Mouse (Mus musculus): ENCODE measurements around the gene B4gat1. TPM values are rescaled to one million over a fixed set of nuclear protein-coding genes. Genes with fewer than 3 reads are reported as not detected.

B4gat1 gene
- polyA plus RNA-seq, 1 experiment from 2014 or later = 65.1 TPM

DNA sequence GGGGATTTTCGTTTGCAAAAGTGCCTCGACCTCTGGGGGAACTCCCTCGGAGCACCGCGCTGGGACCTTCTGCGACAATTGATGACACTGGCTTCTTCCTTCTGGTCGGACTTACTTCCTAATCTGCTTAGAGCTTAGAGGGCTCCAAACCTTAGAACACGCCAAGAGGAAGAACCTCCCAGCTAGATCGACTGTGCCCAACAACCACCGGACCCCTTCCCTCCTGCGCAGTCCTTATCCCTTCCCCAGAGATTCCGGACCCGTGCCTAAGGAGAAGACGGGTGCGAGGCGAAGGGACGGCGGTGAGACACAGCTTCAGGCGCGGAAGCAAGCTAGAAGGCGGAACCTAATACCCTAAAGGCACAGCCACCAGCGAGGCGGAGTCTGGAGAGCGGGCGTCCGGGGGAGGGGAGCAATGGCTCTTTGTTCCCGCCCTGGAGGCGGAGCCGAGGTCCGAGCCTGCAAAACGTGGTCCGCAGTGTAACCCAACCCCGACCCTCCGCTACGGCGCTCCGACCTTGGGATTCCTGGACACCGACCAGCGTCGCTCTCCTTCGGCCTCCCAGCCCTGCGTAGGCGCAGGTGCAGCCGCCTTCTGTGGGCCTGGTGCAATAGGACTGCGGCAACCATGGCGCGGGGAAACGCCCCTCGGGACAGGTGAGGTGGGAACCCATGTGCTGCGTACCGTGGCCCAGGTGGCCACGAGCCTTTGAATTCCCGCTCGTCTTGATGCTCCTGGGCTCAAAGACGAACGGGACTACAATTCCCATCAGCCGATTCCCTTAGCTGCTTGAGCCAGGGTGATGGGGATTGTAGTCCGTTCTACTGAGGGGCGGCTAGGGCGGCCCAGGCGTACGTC lies 14.8 kb upstream of the B4gat1 start, which contains the start of gene Slc29a2:
Gene Slc29a2, plus strand, starts transcription at position 240 of the 859 bp plus-strand sequence.
- peak within 1 kb of the TSS; percentile 85 for H3K27ac ChIP-seq (ENCODE audit: low read length)
- H3K36me3 ChIP-seq (ENCODE audit: insufficient read depth, low read length) = peaks cover 8% of the 10 kb centered on the region; the same call in 1 of the 2 replicates
- H3K9me3 ChIP-seq (ENCODE audit: low read length) = no peaks in the 10 kb centered on the region
- H3K4me2 ChIP-seq (replicated peaks; ENCODE audit: low read depth, low read length) = peak within 1 kb of the TSS; percentile 97
- H3K4me3 ChIP-seq (ENCODE audit: low read length) = peak within 1 kb of the TSS; percentile 86
- under 1% methylated on average over 62 of the region's 62 CpGs for WGBS
- H3K4me1 ChIP-seq (ENCODE audit: insufficient read depth, low read length) = peaks cover 7% of the 10 kb centered on the region; the same call in 1 of the 2 replicates
- H3K27me3 ChIP-seq (ENCODE audit: insufficient read depth, low read length) = no peaks in the 10 kb centered on the region
- ATAC-seq (ENCODE audit: low FRiP score, low TSS enrichment) = peak; percentile 97
- H3K9ac ChIP-seq (replicated peaks; ENCODE audit: low read length) = peak within 1 kb of the TSS; percentile 82

DNA sequence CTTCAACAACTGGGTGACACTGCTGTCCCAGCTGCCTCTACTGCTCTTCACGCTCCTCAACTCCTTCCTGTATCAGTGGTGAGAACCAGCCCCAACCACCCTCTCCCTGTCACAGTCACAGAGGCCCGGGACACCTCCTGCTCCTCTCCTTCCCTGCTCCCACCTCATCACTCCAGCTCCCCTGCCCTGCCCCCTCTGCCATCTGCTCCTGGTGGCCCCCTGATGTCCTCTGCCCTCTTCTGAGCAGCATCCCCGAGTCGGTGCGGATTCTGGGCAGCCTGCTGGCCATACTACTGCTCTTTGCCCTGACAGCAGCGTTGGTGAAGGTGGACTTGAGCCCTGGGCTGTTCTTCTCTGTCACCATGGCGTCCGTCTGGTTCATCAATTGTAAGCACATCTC lies 12.5 kb upstream of the B4gat1 start:
- no peaks in the 10 kb centered on the region for H3K9me3 ChIP-seq (ENCODE audit: low read length)
- H3K4me3 ChIP-seq (ENCODE audit: low read length) = no peak overlapping the region
- H3K4me2 ChIP-seq (replicated peaks; ENCODE audit: low read depth, low read length) = no peak overlapping the region
- H3K27me3 ChIP-seq (ENCODE audit: insufficient read depth, low read length) = no peaks in the 10 kb centered on the region
- peaks cover 22% of the 10 kb centered on the region; the same call in 1 of the 2 replicates for H3K36me3 ChIP-seq (ENCODE audit: insufficient read depth, low read length)
- H3K4me1 ChIP-seq (ENCODE audit: insufficient read depth, low read length) = peaks cover 7% of the 10 kb centered on the region; the same call in 1 of the 2 replicates
- no peak overlapping the region for H3K9ac ChIP-seq (replicated peaks; ENCODE audit: low read length)
- ATAC-seq (ENCODE audit: low FRiP score, low TSS enrichment) = no peak
- H3K27ac ChIP-seq (ENCODE audit: low read length) = no peak overlapping the region
- WGBS = 82% methylated on average over 8 of the region's 8 CpGs

DNA sequence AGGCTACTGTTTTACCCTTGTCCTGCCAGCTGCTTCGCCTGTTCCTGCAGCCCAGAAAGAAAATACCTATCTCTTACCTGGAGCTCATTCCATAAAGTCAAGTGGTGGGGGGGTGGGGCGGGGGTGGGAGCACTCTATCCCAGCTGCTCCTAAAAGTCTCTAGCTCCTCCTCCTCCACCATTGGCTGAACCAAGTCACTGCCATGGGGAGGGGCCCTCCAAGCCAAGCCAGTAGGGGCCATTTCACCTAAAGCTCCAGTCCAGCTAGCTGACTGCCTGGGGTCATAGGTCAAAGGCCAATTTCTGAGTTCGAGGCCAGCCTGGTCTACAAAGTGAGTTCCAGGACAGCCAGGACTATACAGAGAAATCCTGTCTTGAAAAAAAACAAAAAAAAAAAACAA lies 5.9 kb upstream of the B4gat1 start:
- 83% methylated on average over 3 of the region's 3 CpGs for WGBS
- H3K36me3 ChIP-seq (ENCODE audit: insufficient read depth, low read length) = peaks cover 21% of the 10 kb centered on the region; the same call in 1 of the 2 replicates
- ATAC-seq (ENCODE audit: low FRiP score, low TSS enrichment) = no peak

DNA sequence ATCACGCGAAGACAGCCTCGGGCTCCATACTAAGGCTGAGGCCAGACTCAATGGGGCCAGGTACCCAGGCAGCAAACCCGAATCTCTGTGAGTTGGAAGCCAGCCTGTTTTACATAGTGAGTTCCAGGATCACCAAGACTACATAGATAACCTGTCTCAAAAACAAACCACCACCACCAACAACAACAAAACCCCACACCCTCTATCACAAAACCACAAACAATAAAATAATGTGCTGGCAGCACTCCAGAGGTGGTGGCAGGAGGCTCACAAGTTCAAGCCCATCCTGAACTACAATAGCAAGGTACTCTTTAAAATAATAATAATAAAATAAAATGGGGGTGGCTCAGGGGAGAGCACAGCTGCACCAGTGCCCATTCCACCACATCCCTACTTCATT lies 2.0 kb upstream of the B4gat1 start:
- 82% methylated on average over 4 of the region's 4 CpGs for WGBS
- Histone ChIP-seq H3K36me3 (ENCODE audit: insufficient read depth, low read length) (0 out of 2 replicates have a peak, but pooled peaks cover 1% of the 10 kb centered on the region), H3K4me3 (ENCODE audit: low read length) (no peak overlapping the region), H3K4me2 (replicated peaks; ENCODE audit: low read depth, low read length) (no peak overlapping the region), H3K9me3 (ENCODE audit: low read length) (no peaks in the 10 kb centered on the region), H3K27me3 (ENCODE audit: insufficient read depth, low read length) (no peaks in the 10 kb centered on the region), H3K27ac (ENCODE audit: low read length) (no peak overlapping the region), H3K9ac (replicated peaks; ENCODE audit: low read length) (no peak overlapping the region), H3K4me1 (ENCODE audit: insufficient read depth, low read length) (peaks cover 17% of the 10 kb centered on the region)
- no peak for ATAC-seq (ENCODE audit: low FRiP score, low TSS enrichment)

More for the DNA sequence above, 5.9 kb upstream of the B4gat1 start:
- Histone ChIP-seq H3K9me3 (ENCODE audit: low read length) (no peaks in the 10 kb centered on the region), H3K4me3 (ENCODE audit: low read length) (no peak overlapping the region), H3K27me3 (ENCODE audit: insufficient read depth, low read length) (no peaks in the 10 kb centered on the region), H3K4me2 (replicated peaks; ENCODE audit: low read depth, low read length) (no peak overlapping the region), H3K4me1 (ENCODE audit: insufficient read depth, low read length) (no peaks in the 10 kb centered on the region), H3K27ac (ENCODE audit: low read length) (no peak overlapping the region), H3K9ac (replicated peaks; ENCODE audit: low read length) (no peak overlapping the region)

DNA sequence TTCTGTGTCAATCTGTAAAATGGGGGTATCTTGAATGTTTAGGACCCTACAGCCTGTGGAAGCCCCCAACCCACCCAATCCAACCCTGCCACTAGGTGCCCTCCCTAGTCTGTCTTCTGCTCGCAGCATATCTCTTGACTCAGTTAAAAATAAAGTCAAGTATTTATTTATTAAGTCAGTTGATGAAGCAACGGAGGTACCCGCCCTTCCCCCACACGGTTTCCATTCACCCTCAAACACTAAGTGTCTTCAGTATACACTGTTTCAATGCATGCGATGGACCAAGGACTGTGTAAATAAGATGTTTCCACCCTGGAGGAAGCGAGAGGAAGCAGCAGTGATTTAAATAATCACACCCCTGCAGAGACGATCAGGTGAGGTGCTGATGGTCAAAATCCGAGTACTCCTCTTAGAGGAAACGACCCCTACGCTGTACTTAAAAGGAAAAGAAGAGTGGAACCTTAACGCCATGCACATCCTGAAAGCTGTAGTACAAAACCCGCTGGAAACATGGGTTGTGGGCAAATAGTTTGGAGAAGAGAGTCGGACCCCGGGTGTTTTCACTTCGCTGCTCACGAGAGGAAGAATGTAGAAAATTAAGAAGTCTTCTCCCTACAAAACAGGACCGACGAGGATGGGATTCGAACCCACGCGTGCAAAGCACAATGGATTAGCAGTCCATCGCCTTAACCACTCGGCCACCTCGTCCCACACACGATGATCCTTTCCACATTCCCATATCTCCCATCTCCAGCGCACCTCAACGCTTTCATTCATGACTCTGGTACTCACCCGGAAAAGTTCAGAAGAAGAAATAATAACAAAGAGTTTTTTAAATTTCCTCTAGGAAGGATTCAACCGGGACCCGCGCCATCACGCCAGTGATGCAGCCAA lies 701 bp upstream of the B4gat1 start:
- peak overlapping the region; percentile 79 for H3K27ac ChIP-seq (ENCODE audit: low read length)

DNA sequence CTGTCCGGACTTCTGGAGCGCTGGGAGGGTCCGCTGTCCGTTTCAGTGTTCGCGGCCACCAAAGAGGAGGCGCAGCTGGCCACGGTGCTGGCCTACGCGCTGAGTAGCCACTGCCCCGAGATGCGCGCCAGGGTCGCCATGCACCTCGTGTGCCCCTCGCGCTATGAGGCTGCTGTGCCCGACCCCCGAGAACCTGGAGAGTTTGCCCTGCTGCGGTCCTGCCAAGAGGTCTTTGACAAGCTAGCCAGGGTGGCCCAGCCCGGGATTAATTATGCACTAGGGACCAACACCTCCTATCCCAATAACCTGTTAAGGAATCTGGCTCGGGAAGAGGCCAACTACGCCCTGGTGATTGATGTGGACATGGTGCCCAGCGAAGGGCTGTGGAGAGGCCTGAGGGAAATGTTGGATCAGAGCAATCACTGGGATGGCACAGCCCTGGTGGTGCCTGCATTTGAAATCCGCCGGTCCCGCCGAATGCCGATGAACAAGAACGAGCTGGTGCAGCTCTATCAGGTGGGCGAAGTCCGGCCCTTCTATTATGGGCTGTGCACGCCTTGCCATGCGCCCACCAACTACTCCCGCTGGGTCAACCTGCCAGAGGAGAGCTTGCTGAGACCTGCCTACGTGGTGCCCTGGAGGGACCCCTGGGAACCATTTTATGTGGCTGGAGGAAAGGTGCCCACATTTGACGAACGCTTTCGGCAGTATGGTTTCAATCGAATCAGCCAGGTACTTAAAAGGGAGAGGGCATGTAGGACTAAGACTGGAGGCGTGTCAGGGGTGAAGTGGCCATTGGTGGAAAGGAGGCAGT lies 882 bp downstream of the B4gat1 start:
- H3K9me3 ChIP-seq (ENCODE audit: low read length) = no peaks in the 10 kb centered on the region
- no peaks in the 10 kb centered on the region for H3K27me3 ChIP-seq (ENCODE audit: insufficient read depth, low read length)
- peak overlapping the region; percentile 95 for H3K9ac ChIP-seq (replicated peaks; ENCODE audit: low read length)
- H3K4me3 ChIP-seq (ENCODE audit: low read length) = peak overlapping the region; percentile 89
- H3K4me1 ChIP-seq (ENCODE audit: insufficient read depth, low read length) = peaks cover 23% of the 10 kb centered on the region
- WGBS = 11% methylated on average over 41 of the region's 41 CpGs
- peaks cover 4% of the 10 kb centered on the region; the same call in 1 of the 2 replicates for H3K36me3 ChIP-seq (ENCODE audit: insufficient read depth, low read length)
- peak overlapping the region; percentile 79; the same call in 1 of the 2 replicates for H3K27ac ChIP-seq (ENCODE audit: low read length)
- peak overlapping the region; percentile 86 for H3K4me2 ChIP-seq (replicated peaks; ENCODE audit: low read depth, low read length)
- ATAC-seq (ENCODE audit: low FRiP score, low TSS enrichment) = peak; percentile 18

More for the DNA sequence above, 701 bp upstream of the B4gat1 start:
- peak overlapping the region; percentile 89 for H3K4me3 ChIP-seq (ENCODE audit: low read length)
- peak overlapping the region; percentile 86 for H3K4me2 ChIP-seq (replicated peaks; ENCODE audit: low read depth, low read length)
- peaks cover 23% of the 10 kb centered on the region for H3K4me1 ChIP-seq (ENCODE audit: insufficient read depth, low read length)
- WGBS = 4% methylated on average over 32 of the region's 32 CpGs
- no peaks in the 10 kb centered on the region for H3K36me3 ChIP-seq (ENCODE audit: insufficient read depth, low read length)
- H3K9me3 ChIP-seq (ENCODE audit: low read length) = no peaks in the 10 kb centered on the region
- peak overlapping the region; percentile 95 for H3K9ac ChIP-seq (replicated peaks; ENCODE audit: low read length)
- no peaks in the 10 kb centered on the region for H3K27me3 ChIP-seq (ENCODE audit: insufficient read depth, low read length)
- ATAC-seq (ENCODE audit: low FRiP score, low TSS enrichment) = peak; percentile 25

DNA sequence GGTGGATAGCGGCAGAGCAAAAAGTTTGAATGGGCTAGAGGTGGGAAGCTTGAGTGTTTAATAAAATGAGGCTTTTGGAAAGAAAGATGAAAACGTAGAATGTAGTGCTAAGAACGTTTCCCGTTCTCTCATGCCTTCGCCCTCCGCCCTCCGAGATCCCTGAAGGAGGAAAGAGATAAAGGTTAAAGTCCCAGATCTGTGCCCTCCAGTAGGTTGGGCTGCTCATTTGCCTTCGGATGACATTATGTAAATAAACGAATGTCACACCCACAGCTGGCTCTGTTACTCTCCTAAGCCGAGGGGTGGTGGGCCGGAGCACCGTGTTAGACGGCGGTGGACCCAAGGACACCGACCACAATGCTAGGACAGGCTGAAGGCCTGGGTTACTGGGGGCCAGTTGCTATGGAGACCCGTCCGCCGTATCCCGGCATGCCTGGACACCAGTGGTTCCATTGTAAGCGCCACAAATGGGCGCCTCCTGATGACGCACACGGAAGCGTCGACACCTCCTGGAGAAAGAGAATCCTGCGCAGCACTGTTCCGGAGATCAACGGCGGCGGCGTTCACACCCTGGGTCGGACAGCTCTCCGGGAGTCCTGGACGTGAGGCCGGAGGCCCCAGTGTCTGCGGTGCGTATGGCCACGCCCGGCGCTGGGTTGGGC lies 2.4 kb downstream of the B4gat1 start, which contains the start of gene Brms1:
Gene Brms1, plus strand, starts transcription at position 493 of the 662 bp plus-strand sequence.
- H3K9ac ChIP-seq (replicated peaks; ENCODE audit: low read length) = peak within 1 kb of the TSS; percentile 77
- no peaks in the 10 kb centered on the region for H3K9me3 ChIP-seq (ENCODE audit: low read length)
- H3K4me3 ChIP-seq (ENCODE audit: low read length) = peak within 1 kb of the TSS; percentile 89
- 4% methylated on average over 40 of the region's 40 CpGs for WGBS
- ATAC-seq (ENCODE audit: low FRiP score, low TSS enrichment) = peak; percentile 71
- peaks cover 4% of the 10 kb centered on the region; the same call in 1 of the 2 replicates for H3K36me3 ChIP-seq (ENCODE audit: insufficient read depth, low read length)
- H3K27ac ChIP-seq (ENCODE audit: low read length) = peak within 1 kb of the TSS; percentile 76
- peaks cover 23% of the 10 kb centered on the region for H3K4me1 ChIP-seq (ENCODE audit: insufficient read depth, low read length)
- H3K27me3 ChIP-seq (ENCODE audit: insufficient read depth, low read length) = no peaks in the 10 kb centered on the region
- peak within 1 kb of the TSS; percentile 86 for H3K4me2 ChIP-seq (replicated peaks; ENCODE audit: low read depth, low read length)

DNA sequence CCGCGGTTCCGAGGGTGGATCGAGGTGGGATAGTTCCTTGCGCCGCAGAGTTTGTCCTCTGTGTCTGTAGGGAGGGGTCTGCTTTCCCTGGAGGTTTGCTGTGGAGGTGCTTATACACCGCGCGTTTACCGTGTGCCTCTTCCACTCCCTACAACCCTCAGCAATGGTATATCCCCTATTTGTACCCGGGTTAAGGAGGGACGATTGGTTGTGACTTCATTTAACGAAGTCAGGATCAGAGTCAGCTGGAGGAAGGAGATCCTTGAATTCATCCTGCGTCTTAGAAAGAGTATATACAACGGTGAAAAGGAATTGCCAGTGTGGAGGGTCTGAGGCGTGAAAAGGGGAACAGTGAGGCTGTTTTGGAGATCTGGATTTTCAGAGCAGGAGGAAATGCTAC lies 3.0 kb downstream of the B4gat1 start:
- peaks cover 4% of the 10 kb centered on the region; the same call in 1 of the 2 replicates for H3K36me3 ChIP-seq (ENCODE audit: insufficient read depth, low read length)
- ATAC-seq (ENCODE audit: low FRiP score, low TSS enrichment) = peak; percentile 7; the same call in 1 of the 2 replicates
- H3K9me3 ChIP-seq (ENCODE audit: low read length) = no peaks in the 10 kb centered on the region
- H3K27me3 ChIP-seq (ENCODE audit: insufficient read depth, low read length) = no peaks in the 10 kb centered on the region
- 3% methylated on average over 16 of the region's 16 CpGs for WGBS
- peaks cover 23% of the 10 kb centered on the region for H3K4me1 ChIP-seq (ENCODE audit: insufficient read depth, low read length)
- H3K4me3 ChIP-seq (ENCODE audit: low read length) = peak overlapping the region; percentile 89
- peak overlapping the region; percentile 77 for H3K9ac ChIP-seq (replicated peaks; ENCODE audit: low read length)
- H3K27ac ChIP-seq (ENCODE audit: low read length) = peak overlapping the region; percentile 76
- peak overlapping the region; percentile 86 for H3K4me2 ChIP-seq (replicated peaks; ENCODE audit: low read depth, low read length)
